22 mouse cellular contexts compared by ENCODE assay signal in the genomic region with DNA sequence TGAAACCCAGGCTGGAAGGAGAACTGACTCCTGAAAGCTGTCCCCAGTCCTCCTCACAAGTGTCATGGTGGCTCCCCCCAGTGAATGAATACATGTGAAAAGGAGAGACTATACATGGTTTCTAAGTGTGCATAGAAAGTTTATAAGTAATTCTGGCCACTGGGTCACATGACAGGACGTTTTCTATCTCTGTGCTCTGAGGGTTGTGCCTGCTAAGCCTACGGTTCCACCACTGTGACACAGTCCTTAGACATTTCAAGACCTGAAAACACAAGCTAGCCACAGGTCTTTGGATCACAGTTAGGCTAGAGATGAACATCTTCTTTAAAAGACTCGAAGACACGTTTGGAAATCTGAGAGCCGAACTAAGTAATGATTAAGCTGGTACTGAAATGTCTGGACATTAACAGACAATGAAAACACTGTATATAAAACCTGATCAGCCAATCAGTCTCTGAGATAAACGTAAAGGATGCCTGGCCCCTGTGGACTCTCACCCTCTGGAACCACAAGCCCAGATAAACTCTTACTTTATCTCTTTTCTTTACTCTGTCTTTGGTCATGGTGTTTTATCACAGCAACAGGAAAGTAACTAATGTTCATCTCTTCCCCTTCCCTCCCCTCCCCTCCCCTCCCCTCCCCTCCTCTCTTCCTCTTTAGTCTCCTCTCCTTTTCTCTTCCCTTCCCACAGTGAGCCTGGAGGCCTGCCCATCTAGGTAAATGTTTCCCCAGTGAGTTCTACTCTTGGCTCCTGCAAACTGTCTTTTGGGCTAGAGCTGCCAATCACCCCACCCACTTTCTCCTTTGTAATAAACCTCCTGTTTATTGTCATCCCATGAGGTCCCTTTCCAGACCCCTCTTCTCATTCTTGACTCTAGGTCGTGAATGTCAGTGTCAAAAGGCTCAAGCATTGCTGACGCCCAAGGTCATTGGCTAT. TPM values are rescaled to one million over a fixed set of nuclear protein-coding genes. Genes with fewer than 3 reads are reported as not detected.
DNase-seq lines count a peak whose midpoint lies in the region; ATAC-seq and TF ChIP-seq lines count a peak whose summit lies in the region.
"Had no signal": no experiment of that assay in that cellular context is flagged by ENCODE, and none has a peak within 500 bp of the region (broad histone marks: within the 10 kb centered on the region; RNA-seq: fewer than 3 reads in every experiment).

No protein-coding gene starts in this region.

- H3K4me2 ChIP-seq in kidney, embryonic 16.5 days (replicated peaks; ENCODE audit: low read depth, low read length): no peak overlapping the region
- H3K4me2 ChIP-seq in intestine, embryonic 15.5 days (replicated peaks): no peak overlapping the region
- H3K4me2 ChIP-seq: embryonic facial prominence, embryonic 12.5 days; forebrain, embryonic 15.5 days; heart, embryonic 11.5 days; heart, embryonic 15.5 days; hindbrain, embryonic 15.5 days had no signal

- WGBS in kidney, embryonic 16.5 days: 74% methylated on average over 8 of the region's 8 CpGs
- 66% methylated on average over 8 of the region's 8 CpGs for WGBS in intestine, embryonic 15.5 days
- 41% methylated on average over 8 of the region's 8 CpGs for WGBS in small intestine, adult 2 months

- no peak overlapping the region for H3K4me3 ChIP-seq in kidney, embryonic 16.5 days (ENCODE audit: low read length)
- H3K4me3 ChIP-seq in intestine, embryonic 15.5 days (replicated peaks): no peak overlapping the region
- H3K4me3 ChIP-seq in small intestine, adult 2 months (ENCODE audit: low read depth, low read length): no peak overlapping the region
- H3K4me3 ChIP-seq: embryonic facial prominence, embryonic 12.5 days; forebrain, embryonic 15.5 days; heart, adult 2 months; heart, embryonic 15.5 days; hindbrain, embryonic 10.5 days; hindbrain, embryonic 15.5 days had no signal

- no peak for TF ChIP-seq POLR2A in small intestine, adult 2 months (IDR thresholded peaks at IDR 0.05; ENCODE audit: low read depth, low read length)

- H3K36me3 ChIP-seq in kidney, embryonic 16.5 days (ENCODE audit: insufficient read depth, low read length): no peaks in the 10 kb centered on the region
- H3K36me3 ChIP-seq in intestine, embryonic 15.5 days: no peaks in the 10 kb centered on the region
- H3K36me3 ChIP-seq in small intestine, adult 2 months (ENCODE audit: control insufficient read depth, insufficient read depth, low read length): no peaks in the 10 kb centered on the region
- H3K36me3 ChIP-seq: embryonic facial prominence, embryonic 12.5 days; forebrain, embryonic 15.5 days; heart, embryonic 15.5 days; hindbrain, embryonic 10.5 days; hindbrain, embryonic 15.5 days had no signal

- no peak for ATAC-seq in kidney, embryonic 16.5 days (ENCODE audit: low FRiP score, low TSS enrichment)
- peak; percentile 79 for ATAC-seq in intestine, embryonic 15.5 days
- ATAC-seq: activated CD4-positive, CD25-positive, alpha-beta regulatory T cell, adult 4 months; forebrain, embryonic 15.5 days had no signal

- H3K27me3 ChIP-seq in kidney, embryonic 16.5 days (ENCODE audit: insufficient read depth, low read length): no peaks in the 10 kb centered on the region
- H3K27me3 ChIP-seq in intestine, embryonic 15.5 days (replicated peaks): no peaks in the 10 kb centered on the region
- no peaks in the 10 kb centered on the region for H3K27me3 ChIP-seq in small intestine, adult 2 months (ENCODE audit: control insufficient read depth, insufficient read depth, low read length)
- H3K27me3 ChIP-seq: embryonic facial prominence, embryonic 12.5 days; forebrain, embryonic 15.5 days; hindbrain, embryonic 15.5 days had no signal

- no peaks in the 10 kb centered on the region for H3K9me3 ChIP-seq in kidney, embryonic 16.5 days (ENCODE audit: low read length)
- no peaks in the 10 kb centered on the region for H3K9me3 ChIP-seq in intestine, embryonic 15.5 days
- H3K9me3 ChIP-seq: embryonic facial prominence, embryonic 12.5 days; forebrain, embryonic 15.5 days; heart, embryonic 15.5 days; hindbrain, embryonic 10.5 days; hindbrain, embryonic 15.5 days had no signal

- H3K9ac ChIP-seq in kidney, embryonic 16.5 days (replicated peaks; ENCODE audit: low read length): no peak overlapping the region
- no peak overlapping the region for H3K9ac ChIP-seq in intestine, embryonic 15.5 days
- H3K9ac ChIP-seq: embryonic facial prominence, embryonic 12.5 days; forebrain, embryonic 15.5 days; heart, embryonic 15.5 days; hindbrain, embryonic 15.5 days had no signal

- no peak for TF ChIP-seq CTCF in small intestine, adult 2 months (IDR thresholded peaks at IDR 0.05; ENCODE audit: extremely low read depth, insufficient read length, insufficient replicate concordance, low read depth, low read length)

- DNase-seq in kidney, adult 8-10 months: peak; percentile 43 to 55
- peak; percentile 27 for DNase-seq in R1 (ENCODE audit: low read depth, low spot score)
- DNase-seq in lung, postnatal 36 days: no peak
- DNase-seq in thymus, postnatal 4 days: no peak
- DNase-seq: adrenal gland, postnatal 14 days; cerebellum, adult 11-12 months; cerebellum, adult 9-10 months; cerebellum, postnatal 25 days; heart, adult 2 months had no signal

- no peaks in the 10 kb centered on the region for H3K4me1 ChIP-seq in kidney, embryonic 16.5 days (ENCODE audit: insufficient read depth, low read length)
- no peaks in the 10 kb centered on the region for H3K4me1 ChIP-seq in intestine, embryonic 15.5 days (replicated peaks)
- peaks cover 12% of the 10 kb centered on the region for H3K4me1 ChIP-seq in small intestine, adult 2 months (ENCODE audit: control insufficient read depth, insufficient read depth, insufficient read length, low read length)
- H3K4me1 ChIP-seq: embryonic facial prominence, embryonic 12.5 days; forebrain, embryonic 15.5 days; heart, embryonic 15.5 days; hindbrain, embryonic 10.5 days; hindbrain, embryonic 15.5 days had no signal

- H3K27ac ChIP-seq in kidney, embryonic 16.5 days (ENCODE audit: low read length): no peak overlapping the region
- 0 out of 2 replicates have a peak overlapping the region, but pooled peaks have one; percentile 6 for H3K27ac ChIP-seq in intestine, embryonic 15.5 days
- H3K27ac ChIP-seq in small intestine, adult 2 months (ENCODE audit: insufficient read depth, low read depth, low read length): peak overlapping the region; percentile 88
- H3K27ac ChIP-seq: embryonic facial prominence, embryonic 12.5 days; forebrain, embryonic 15.5 days; heart, adult 2 months; heart, embryonic 15.5 days; hindbrain, embryonic 10.5 days; hindbrain, embryonic 15.5 days had no signal

RNA-seq across cellular contexts. Expression of a gene that starts 12.4 kb away (rescaled TPM):
- 21.0 and 24.6 TPM in 2 replicates for polyA plus RNA-seq in kidney, embryonic 16.5 days (2015; fragmentation: Nextera tagmentation; extraction: Ambion mirVana)
- 30.9 and 33.0 TPM in 2 replicates for polyA plus RNA-seq in intestine, embryonic 15.5 days (2015; fragmentation: Nextera tagmentation; extraction: Ambion mirVana)
- polyA plus RNA-seq in small intestine, adult 2 months (2012; rRNA removed): 39.5 and 174 TPM in 2 replicates
- polyA plus RNA-seq: activated CD4-positive, CD25-positive, alpha-beta regulatory T cell, adult 4 months had no signal

RNA-seq across cellular contexts. Expression of a gene that starts 19.8 kb away (rescaled TPM):
- polyA plus RNA-seq in kidney, embryonic 16.5 days (2015; fragmentation: Nextera tagmentation; extraction: Ambion mirVana): 0.16 and 0.59 TPM in 2 replicates
- polyA plus RNA-seq in intestine, embryonic 15.5 days (2015; fragmentation: Nextera tagmentation; extraction: Ambion mirVana): not detected in 2 replicates
- not detected in 2 replicates for polyA plus RNA-seq in small intestine, adult 2 months (2012; rRNA removed)
- polyA plus RNA-seq: activated CD4-positive, CD25-positive, alpha-beta regulatory T cell, adult 4 months; cortical plate, adult 2 months; embryonic facial prominence, embryonic 12.5 days; forebrain, embryonic 11.5 days; forebrain, embryonic 15.5 days; gonadal fat pad, adult 2 months; heart, embryonic 11.5 days; heart, embryonic 15.5 days; hindbrain, embryonic 10.5 days; hindbrain, embryonic 15.5 days had no signal

Comparison
In these comparisons a context has a peak if more than half of its experiments do, and no peak if none do; other contexts are left out.
1. DNase-seq: peak in kidney, adult 8-10 months (2 of 2) and R1 (single experiment); none in lung, postnatal 36 days (single experiment) and thymus, postnatal 4 days (single experiment).